Mouse (Mus musculus) C2C12 (cell line): ENCODE measurements around the gene Dhx29.

Experiments used
- CEBPB ChIP-seq: IDR thresholded peaks from one replicate; pipeline ENCODE4 v1.6.1; 2011; ENCODE audit warnings: low read depth, mild to moderate bottlenecking, control low read depth, moderate library complexity
- CTCF ChIP-seq: IDR thresholded peaks from one replicate; pipeline ENCODE4 v1.5.1; 2011; ENCODE audit not compliant: control insufficient read depth, insufficient read depth, insufficient read length
- MAX ChIP-seq: IDR thresholded peaks from one replicate; pipeline ENCODE4 v1.6.1; 2011; ENCODE audit warnings: mild to moderate bottlenecking, control low read depth
- USF1 ChIP-seq: IDR thresholded peaks from one replicate; pipeline ENCODE4 v1.6.1; 2011; ENCODE audit warnings: low read depth, mild to moderate bottlenecking, control low read depth, moderate library complexity

GRCm38 (mm10) chr13:112967267-112967666, 40.0 kb downstream of the Dhx29 start:
- TF ChIP-seq CTCF (no peak), USF1 (no peak), CEBPB (no peak), MAX (no peak)
